10 mouse cellular contexts compared by ENCODE assay signal in the genomic region with DNA sequence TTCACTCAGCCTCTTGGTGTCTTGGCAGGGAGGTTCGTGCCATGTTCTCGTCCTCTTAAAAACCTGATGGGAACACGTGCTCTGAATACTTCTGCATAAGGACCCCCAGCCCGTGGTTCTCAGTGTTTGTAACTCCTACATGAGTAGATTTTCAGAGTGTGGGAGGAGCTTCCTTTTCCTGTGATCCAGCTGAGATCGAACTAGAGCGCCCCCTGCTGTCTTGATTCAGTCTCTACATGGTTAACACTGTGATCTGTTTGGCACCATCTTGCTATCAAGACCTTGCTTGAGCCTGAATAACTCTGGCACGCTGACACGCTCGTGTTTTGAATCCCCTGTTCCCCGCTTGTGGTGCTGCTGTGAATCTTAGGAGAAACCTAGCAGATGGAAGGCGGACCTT.
A peak's percentile ranks its signal among the peaks of the same experiment; 100 is the strongest.
DNase-seq lines count a peak whose midpoint lies in the region; ATAC-seq lines count a peak whose summit lies in the region.
"Had no signal": no experiment of that assay in that cellular context is flagged by ENCODE, and none has a peak within 500 bp of the region (broad histone marks: within the 10 kb centered on the region; RNA-seq: fewer than 3 reads in every experiment).

No protein-coding gene starts in this region.

- H3K9me3 ChIP-seq in embryonic facial prominence, embryonic 10.5 days: no peaks in the 10 kb centered on the region
- H3K9me3 ChIP-seq in liver, embryonic 13.5 days (replicated peaks): no peaks in the 10 kb centered on the region
- H3K9me3 ChIP-seq: heart, embryonic 15.5 days; stomach, embryonic 15.5 days had no signal

- no peaks in the 10 kb centered on the region for H3K4me1 ChIP-seq in embryonic facial prominence, embryonic 10.5 days
- no peaks in the 10 kb centered on the region for H3K4me1 ChIP-seq in liver, embryonic 13.5 days (replicated peaks)
- H3K4me1 ChIP-seq: heart, embryonic 15.5 days; stomach, embryonic 15.5 days had no signal

- peak; percentile 61 for DNase-seq in urinary bladder, postnatal 14 days (ENCODE audit: low spot score)
- no peak for DNase-seq in urinary bladder, postnatal 10 days (ENCODE audit: low spot score)
- peak; percentile 28 to 65 for DNase-seq in adrenal gland, postnatal 4 days (ENCODE audit: low spot score in 2 of 2)
- peak; percentile 62 for DNase-seq in embryonic facial prominence, embryonic 10.5 days (ENCODE audit: low spot score)
- DNase-seq in kidney, adult 9 months: peak; percentile 62
- DNase-seq in liver, embryonic 13.5 days: peak; percentile 10
- DNase-seq in right cerebral cortex, adult 18-20 months: peak; percentile 73
- peak; percentile 39 for DNase-seq in yolk sac, embryonic 10.5 days (ENCODE audit: low spot score)

- no peak overlapping the region for H3K9ac ChIP-seq in liver, embryonic 13.5 days
- H3K9ac ChIP-seq: heart, embryonic 15.5 days; stomach, embryonic 15.5 days had no signal

- 63% methylated on average over 11 of the region's 11 CpGs for WGBS in embryonic facial prominence, embryonic 10.5 days
- 39% methylated on average over 11 of the region's 11 CpGs for WGBS in liver, embryonic 13.5 days (ENCODE audit: insufficient replicate concordance)

- H3K27ac ChIP-seq in embryonic facial prominence, embryonic 10.5 days (replicated peaks): no peak overlapping the region
- no peak overlapping the region for H3K27ac ChIP-seq in liver, embryonic 13.5 days
- H3K27ac ChIP-seq: heart, embryonic 15.5 days; stomach, embryonic 15.5 days had no signal

- H3K27me3 ChIP-seq in embryonic facial prominence, embryonic 10.5 days (replicated peaks; ENCODE audit: low read depth, poor library complexity, severe bottlenecking): no peaks in the 10 kb centered on the region
- H3K27me3 ChIP-seq in liver, embryonic 13.5 days: no peaks in the 10 kb centered on the region
- H3K27me3 ChIP-seq: stomach, embryonic 15.5 days had no signal

- no peak overlapping the region for H3K4me2 ChIP-seq in liver, embryonic 13.5 days
- H3K4me2 ChIP-seq: heart, embryonic 15.5 days; stomach, embryonic 15.5 days had no signal

- ATAC-seq in liver, embryonic 13.5 days (ENCODE audit: low read depth): no peak

- no peak overlapping the region for H3K4me3 ChIP-seq in embryonic facial prominence, embryonic 10.5 days
- no peak overlapping the region for H3K4me3 ChIP-seq in liver, embryonic 13.5 days (replicated peaks)
- H3K4me3 ChIP-seq: heart, embryonic 15.5 days; stomach, embryonic 15.5 days had no signal

- no peaks in the 10 kb centered on the region for H3K36me3 ChIP-seq in embryonic facial prominence, embryonic 10.5 days (replicated peaks)
- H3K36me3 ChIP-seq in liver, embryonic 13.5 days: no peaks in the 10 kb centered on the region
- H3K36me3 ChIP-seq: heart, embryonic 15.5 days; stomach, embryonic 15.5 days had no signal
